Mouse (Mus musculus) CD8-positive naive resting alpha-beta T cell, adult 2 months (primary cell): ENCODE measurements around the gene Olfr916.

ENCODE experiments used
- DNase-seq, 2 experiments: peaks; one replicate each; pipeline ENCODE4 v3.0.0; 2022; ENCODE audit warnings: low read depth in 2 of 2, low spot score in 2 of 2

The Olfr916 gene

DNA sequence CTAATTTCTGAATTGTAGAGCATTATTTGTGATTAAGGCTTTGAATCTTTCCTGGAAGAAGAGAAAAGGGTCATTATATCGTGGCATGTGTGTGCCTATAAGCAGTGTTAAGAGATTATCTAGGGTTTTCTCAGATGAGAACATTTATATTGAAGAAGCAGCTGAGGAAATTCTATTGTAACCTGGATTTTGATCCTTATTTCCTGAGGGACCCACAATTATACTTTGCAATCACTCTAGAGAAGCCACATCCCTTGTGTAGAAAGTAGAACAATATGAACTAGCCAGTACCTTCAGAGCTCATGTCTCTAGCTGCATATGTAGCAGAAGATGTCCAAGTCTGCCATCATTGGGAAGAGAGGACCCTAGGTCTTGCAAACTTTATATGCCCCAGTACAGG is at the start of gene Olfr916:
Gene Olfr916 (minus strand): TSS at position 101 of the 400 bp plus-strand sequence.
- DNase-seq = no peak

DNA sequence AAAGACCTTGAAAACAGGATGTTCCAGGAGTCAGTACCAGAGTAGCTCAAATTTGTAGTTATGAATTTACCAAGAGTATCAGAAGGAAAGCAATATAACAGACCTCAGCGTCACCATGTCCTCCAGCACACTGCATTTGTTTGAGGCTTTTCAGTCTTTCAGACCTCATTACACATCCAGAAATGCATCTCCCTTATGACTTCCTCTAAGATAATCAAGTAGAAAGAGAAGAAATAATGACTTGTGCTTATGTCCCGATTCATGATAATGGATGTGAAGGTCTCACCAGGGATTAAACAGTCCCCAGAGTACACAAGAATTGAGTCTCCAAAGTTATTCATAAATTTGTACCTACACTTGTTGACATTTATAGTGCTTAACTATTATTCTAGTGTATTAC is 14.8 kb upstream of the Olfr916 start, which contains the start of gene Olfr918:
Gene Olfr918 (minus strand): TSS at position 101 of the 400 bp plus-strand sequence.
- no peak for DNase-seq

DNA sequence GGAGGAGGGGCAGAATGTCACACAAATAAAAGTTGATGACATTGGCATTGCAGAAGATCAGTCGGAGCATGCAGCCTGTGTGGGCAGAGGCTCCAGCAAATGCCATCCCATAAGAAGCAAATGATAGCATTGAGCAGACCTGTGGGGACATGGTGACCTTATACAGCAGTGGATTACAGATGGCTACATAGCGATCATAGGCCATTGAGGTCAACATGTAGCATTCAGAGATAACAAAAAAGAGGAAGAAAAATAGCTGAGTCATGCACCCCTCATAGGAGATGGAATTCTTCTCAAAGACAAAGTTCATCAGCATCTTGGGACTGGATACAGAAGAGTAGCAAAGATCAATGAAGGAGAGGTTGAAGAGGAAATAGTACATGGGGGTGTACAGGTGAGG is 13.2 kb upstream of the Olfr916 start:
- no peak for DNase-seq

DNA sequence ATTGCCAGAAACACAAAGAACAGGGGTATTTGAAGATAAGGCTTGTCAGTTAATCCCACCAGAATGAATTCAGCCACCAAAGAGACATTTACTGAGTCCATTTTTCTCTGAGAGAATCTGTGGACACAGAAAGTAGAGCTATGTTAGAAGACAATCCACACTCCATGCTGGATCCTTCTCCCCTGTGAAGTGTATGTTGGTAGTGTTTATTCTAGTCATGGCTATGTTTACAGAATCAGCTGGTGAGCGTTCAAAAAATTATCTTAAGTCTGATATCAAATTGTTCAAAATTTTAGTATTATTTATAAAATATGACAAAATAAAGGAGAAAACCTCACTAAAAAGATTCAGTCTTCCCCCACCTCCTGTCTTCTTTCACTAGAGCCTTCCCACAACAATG is 6.1 kb upstream of the Olfr916 start, which contains the start of gene Olfr917:
Gene Olfr917 (minus strand): TSS at position 101 of the 400 bp plus-strand sequence.
- DNase-seq = no peak

DNA sequence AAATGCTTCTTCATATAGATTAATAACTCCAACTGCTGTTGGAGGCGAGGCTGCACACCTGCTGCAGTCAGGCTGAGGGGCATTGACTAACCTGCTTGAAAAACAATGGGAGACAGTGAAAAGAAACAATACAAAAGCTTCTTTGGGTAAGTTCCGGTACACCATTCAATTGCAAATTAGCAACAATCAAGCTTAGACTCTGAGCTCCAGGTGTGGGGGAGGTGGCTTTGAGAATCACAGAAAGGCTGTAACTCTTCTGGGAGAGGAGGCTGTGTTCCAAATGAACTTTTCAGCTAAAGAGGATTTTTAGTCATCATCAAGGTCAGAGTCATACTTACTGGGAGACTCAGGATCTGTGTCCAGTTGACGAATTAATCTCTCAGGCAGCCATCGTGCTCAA is 27.3 kb downstream of the Olfr916 start:
- DNase-seq = no peak
